Mouse (Mus musculus) midbrain, embryonic 16.5 days (tissue): ENCODE results near the gene Wbp1l. TPM values are rescaled to one million over a fixed set of nuclear protein-coding genes. Genes with fewer than 3 reads are reported as not detected.

ENCODE experiments used
- ATAC-seq: fragments of 200-750 bp; cut with Nextera tagmentation; 2 replicates; pipeline ENCODE4 v1.8.0; 2017; ENCODE audit warnings: moderate TSS enrichment
- H3K27ac ChIP-seq: fragments of 300-500 bp; sonication (generic); 2 replicates; pipeline ENCODE4 v1.5.1; 2014; ENCODE audit warnings: mild to moderate bottlenecking, low read length, mixed read lengths
- H3K27me3 ChIP-seq: fragments of 300-500 bp; sonication (generic); 2 replicates; pipeline ENCODE4 v1.6.1; 2014; ENCODE audit warnings: low read depth, low read length, mixed read lengths; ENCODE audit not compliant: control insufficient read depth, insufficient read depth
- H3K36me3 ChIP-seq: fragments of 300-500 bp; sonication (generic); 2 replicates; pipeline ENCODE4 v1.6.1; 2014; ENCODE audit warnings: mild to moderate bottlenecking, low read length, moderate library complexity, mixed read lengths; ENCODE audit not compliant: control insufficient read depth, insufficient read depth
- H3K4me1 ChIP-seq: fragments of 300-500 bp; sonication (generic); 2 replicates; pipeline ENCODE4 v1.6.1; 2014; ENCODE audit warnings: mild to moderate bottlenecking, low read length, mixed read lengths; ENCODE audit not compliant: control insufficient read depth, insufficient read depth
- H3K4me2 ChIP-seq: fragments of 300-500 bp; sonication (generic); 2 replicates; pipeline ENCODE4 v1.6.1; 2014; ENCODE audit warnings: mild to moderate bottlenecking, low read length, mixed read lengths
- H3K4me3 ChIP-seq: fragments of 300-500 bp; sonication (generic); 2 replicates; pipeline ENCODE4 v1.5.1; 2014; ENCODE audit warnings: low read depth, mild to moderate bottlenecking, low read length, moderate library complexity, mixed read lengths
- H3K9ac ChIP-seq: fragments of 300-500 bp; sonication (generic); 2 replicates; pipeline ENCODE4 v1.6.1; 2014; ENCODE audit warnings: low read depth, low read length, mixed read lengths
- H3K9me3 ChIP-seq: fragments of 300-500 bp; sonication (generic); replicated peaks from 2 replicates; pipeline ENCODE4 v1.6.1; 2014; ENCODE audit warnings: mild to moderate bottlenecking, low read length, mixed read lengths; ENCODE audit not compliant: control insufficient read depth, poor library complexity, severe bottlenecking
- WGBS: fragments of 180-500 bp; shearing (Covaris S2); extraction: QIAGEN DNeasy Blood & Tissue Kit; methylation state at CpG from one replicate; pipeline ENCODE4 v1.1.7; 2014; 5-methylcytosine and 5-hydroxymethylcytosine counted together
- polyA plus RNA-seq: library from polyadenylated mRNA; unstranded; fragments of >200 nt; fragmentation: Nextera tagmentation; extraction: Ambion mirVana; gene quantifications from 2 replicates; pipeline ENCODE4 v1.2.1, GENCODE M21; 2015

Wbp1l gene
- polyA plus RNA-seq, 1 experiment from 2014 or later: 34.0 TPM

- Histone ChIP-seq H3K27ac (no peak overlapping the region), H3K4me3 (no peak overlapping the region), H3K4me1 (no peaks in the 10 kb centered on the region), H3K36me3 (peaks cover 12% of the 10 kb centered on the region), H3K9ac (no peak overlapping the region), H3K9me3 (no peaks in the 10 kb centered on the region), H3K4me2 (no peak overlapping the region), H3K27me3 (no peaks in the 10 kb centered on the region)
- 89% methylated on average over 6 of the region's 6 CpGs for WGBS
- no peak for ATAC-seq
Measured at GRCm38 (mm10) chr19:46591575-46591974, 7.3 kb upstream of the Wbp1l start.

GRCm38 (mm10) chr19:46592751-46593439 is 6.0 kb upstream of the Wbp1l start:
- WGBS: 94% methylated on average over 9 of the region's 9 CpGs
- Histone ChIP-seq H3K4me1 (no peaks in the 10 kb centered on the region), H3K9ac (no peak overlapping the region), H3K4me2 (no peak overlapping the region), H3K9me3 (no peaks in the 10 kb centered on the region), H3K27ac (no peak overlapping the region), H3K36me3 (peaks cover 12% of the 10 kb centered on the region), H3K4me3 (no peak overlapping the region), H3K27me3 (no peaks in the 10 kb centered on the region)
- no peak for ATAC-seq

GRCm38 (mm10) chr19:46598187-46598586 is 697 bp upstream of the Wbp1l start:
- 83% methylated on average over 4 of the region's 4 CpGs for WGBS
- peaks cover 7% of the 10 kb centered on the region for H3K36me3 ChIP-seq
- no peaks in the 10 kb centered on the region for H3K9me3 ChIP-seq
- H3K27me3 ChIP-seq: no peaks in the 10 kb centered on the region
- no peak overlapping the region for H3K27ac ChIP-seq
- peak overlapping the region; percentile 34; the same call in 1 of the 2 replicates for H3K4me2 ChIP-seq
- H3K4me3 ChIP-seq: no peak overlapping the region
- H3K4me1 ChIP-seq: peaks cover 15% of the 10 kb centered on the region
- ATAC-seq: no peak
- no peak overlapping the region for H3K9ac ChIP-seq

- Histone ChIP-seq H3K4me3 (peak overlapping the region; percentile 90), H3K36me3 (peaks cover 2% of the 10 kb centered on the region; the same call in 1 of the 2 replicates), H3K4me2 (peak overlapping the region; percentile 95), H3K4me1 (peaks cover 15% of the 10 kb centered on the region), H3K9me3 (no peaks in the 10 kb centered on the region), H3K9ac (peak overlapping the region; percentile 90), H3K27me3 (no peaks in the 10 kb centered on the region), H3K27ac (peak overlapping the region; percentile 71; the same call in 1 of the 2 replicates)
- peak; percentile 26 for ATAC-seq
- WGBS: 18% methylated on average over 22 of the region's 22 CpGs
Measured at GRCm38 (mm10) chr19:46599375-46600256, 732 bp downstream of the Wbp1l start.

GRCm38 (mm10) chr19:46600371-46600770 is 1.5 kb downstream of the Wbp1l start:
- H3K9me3 ChIP-seq: no peaks in the 10 kb centered on the region
- ATAC-seq: no peak
- H3K4me3 ChIP-seq: no peak overlapping the region
- H3K4me1 ChIP-seq: peaks cover 15% of the 10 kb centered on the region
- WGBS: 86% methylated on average over 4 of the region's 4 CpGs
- H3K27ac ChIP-seq: no peak overlapping the region
- H3K9ac ChIP-seq: no peak overlapping the region
- no peaks in the 10 kb centered on the region for H3K27me3 ChIP-seq
- H3K4me2 ChIP-seq: peak overlapping the region; percentile 95
- H3K36me3 ChIP-seq: no peaks in the 10 kb centered on the region

- Histone ChIP-seq H3K27ac (no peak overlapping the region), H3K36me3 (peaks cover 4% of the 10 kb centered on the region; the same call in 1 of the 2 replicates), H3K27me3 (no peaks in the 10 kb centered on the region), H3K4me3 (no peak overlapping the region), H3K4me1 (peaks cover 15% of the 10 kb centered on the region), H3K9me3 (no peaks in the 10 kb centered on the region), H3K4me2 (no peak overlapping the region), H3K9ac (no peak overlapping the region)
- 94% methylated on average over 14 of the region's 14 CpGs for WGBS
- ATAC-seq: no peak
Measured at GRCm38 (mm10) chr19:46601491-46601890, 2.6 kb downstream of the Wbp1l start.

- Histone ChIP-seq H3K4me1 (peaks cover 15% of the 10 kb centered on the region), H3K9me3 (no peaks in the 10 kb centered on the region), H3K27me3 (no peaks in the 10 kb centered on the region), H3K4me3 (no peak overlapping the region), H3K9ac (no peak overlapping the region), H3K27ac (no peak overlapping the region), H3K4me2 (no peak overlapping the region), H3K36me3 (peaks cover 6% of the 10 kb centered on the region; the same call in 1 of the 2 replicates)
- 93% methylated on average over 4 of the region's 4 CpGs for WGBS
- no peak for ATAC-seq
Measured at GRCm38 (mm10) chr19:46602406-46602805, 3.5 kb downstream of the Wbp1l start.

- Histone ChIP-seq H3K27me3 (no peaks in the 10 kb centered on the region), H3K4me2 (no peak overlapping the region), H3K27ac (no peak overlapping the region), H3K4me3 (no peak overlapping the region), H3K9me3 (no peaks in the 10 kb centered on the region), H3K9ac (no peak overlapping the region), H3K36me3 (peaks cover 13% of the 10 kb centered on the region), H3K4me1 (no peaks in the 10 kb centered on the region)
- ATAC-seq: no peak
- WGBS: 98% methylated on average over 13 of the region's 13 CpGs
Measured at GRCm38 (mm10) chr19:46606718-46607117, 7.8 kb downstream of the Wbp1l start.

- ATAC-seq: no peak
- Histone ChIP-seq H3K27me3 (no peaks in the 10 kb centered on the region), H3K4me3 (no peak overlapping the region), H3K4me1 (no peaks in the 10 kb centered on the region), H3K36me3 (peaks cover 13% of the 10 kb centered on the region), H3K27ac (no peak overlapping the region), H3K9ac (no peak overlapping the region), H3K4me2 (no peak overlapping the region), H3K9me3 (no peaks in the 10 kb centered on the region)
- WGBS: 68% methylated on average over 7 of the region's 7 CpGs
Measured at GRCm38 (mm10) chr19:46607424-46607823, 8.5 kb downstream of the Wbp1l start.
